11 mouse cellular contexts compared by ENCODE assay signal in genomic region chr11:44682703-44683539, GRCm38 (mm10).
DNase-seq lines count a peak whose midpoint lies in the region; ATAC-seq lines count a peak whose summit lies in the region.
"Had no signal": no experiment of that assay in that cellular context is flagged by ENCODE, and none has a peak within 500 bp of the region (broad histone marks: within the 10 kb centered on the region; RNA-seq: fewer than 3 reads in every experiment).

No protein-coding gene starts in this region.

- H3K36me3 ChIP-seq in heart, embryonic 10.5 days = no peaks in the 10 kb centered on the region
- H3K36me3 ChIP-seq in hindbrain, embryonic 15.5 days = no peaks in the 10 kb centered on the region
- H3K36me3 ChIP-seq in midbrain, embryonic 15.5 days (replicated peaks) = no peaks in the 10 kb centered on the region

- H3K4me3 ChIP-seq in heart, embryonic 10.5 days = no peak overlapping the region
- no peak overlapping the region for H3K4me3 ChIP-seq in hindbrain, embryonic 15.5 days
- H3K4me3 ChIP-seq in midbrain, embryonic 15.5 days = no peak overlapping the region

- DNase-seq in heart, embryonic 10.5 days (ENCODE audit: low spot score) = peak; percentile 72
- no peak for DNase-seq in heart, adult 9 months (ENCODE audit: low spot score in 2 of 2)
- DNase-seq in embryo, embryonic 10 days (ENCODE audit: low spot score) = peak; percentile 81
- DNase-seq in lung, postnatal 14 days = no peak
- no peak for DNase-seq in cerebellum, postnatal 10 days
- DNase-seq: cerebellum, adult 11-12 months; left cerebral cortex, postnatal 4 days had no signal

- peaks cover 36% of the 10 kb centered on the region for H3K4me1 ChIP-seq in heart, embryonic 10.5 days
- peaks cover 28% of the 10 kb centered on the region for H3K4me1 ChIP-seq in hindbrain, embryonic 15.5 days (replicated peaks)
- peaks cover 32% of the 10 kb centered on the region for H3K4me1 ChIP-seq in midbrain, embryonic 15.5 days

- ATAC-seq in hindbrain, embryonic 15.5 days (ENCODE audit: low FRiP score, low read depth) = peak; percentile 57; the same call in 1 of the 2 replicates
- ATAC-seq in midbrain, embryonic 15.5 days (replicated peaks) = no peak
- no peak for ATAC-seq in megakaryocyte progenitor cell, adult 5-6 weeks (replicated peaks; ENCODE audit: poor library complexity)
- ATAC-seq: intestine, postnatal 0 days had no signal

- peak overlapping the region; percentile 32 for H3K4me2 ChIP-seq in hindbrain, embryonic 15.5 days
- H3K4me2 ChIP-seq in midbrain, embryonic 15.5 days = 0 out of 2 replicates have a peak overlapping the region, but pooled peaks have one; percentile 1

- H3K27me3 ChIP-seq in heart, embryonic 10.5 days (ENCODE audit: insufficient read depth, poor library complexity, severe bottlenecking) = no peaks in the 10 kb centered on the region
- no peaks in the 10 kb centered on the region for H3K27me3 ChIP-seq in hindbrain, embryonic 15.5 days
- H3K27me3 ChIP-seq in midbrain, embryonic 15.5 days (replicated peaks) = no peaks in the 10 kb centered on the region

- H3K9ac ChIP-seq in hindbrain, embryonic 15.5 days = no peak overlapping the region
- no peak overlapping the region for H3K9ac ChIP-seq in midbrain, embryonic 15.5 days

- H3K27ac ChIP-seq in heart, embryonic 10.5 days = no peak overlapping the region
- H3K27ac ChIP-seq in hindbrain, embryonic 15.5 days (replicated peaks) = no peak overlapping the region; the same call in 1 of the 2 replicates
- no peak overlapping the region for H3K27ac ChIP-seq in midbrain, embryonic 15.5 days

- 39% methylated on average over 18 of the region's 18 CpGs for WGBS in heart, embryonic 10.5 days
- 15% methylated on average over 18 of the region's 18 CpGs for WGBS in hindbrain, embryonic 15.5 days
- WGBS in midbrain, embryonic 15.5 days = 18% methylated on average over 18 of the region's 18 CpGs

- H3K9me3 ChIP-seq in heart, embryonic 10.5 days = no peaks in the 10 kb centered on the region
- H3K9me3 ChIP-seq in hindbrain, embryonic 15.5 days = no peaks in the 10 kb centered on the region
- H3K9me3 ChIP-seq in midbrain, embryonic 15.5 days = no peaks in the 10 kb centered on the region

Comparison
In these comparisons a context has a peak if more than half of its experiments do, and no peak if none do; other contexts are left out.
1. DNase-seq: peak in heart, embryonic 10.5 days (single experiment) and embryo, embryonic 10 days (single experiment); none in heart, adult 9 months (0 of 2), lung, postnatal 14 days (single experiment) and cerebellum, postnatal 10 days (0 of 2).